Comparison of ENCODE assay signal across 21 mouse cellular contexts in genomic region chr5:118481794-118482049, GRCm38 (mm10).
DNase-seq lines count a peak whose midpoint lies in the region; ATAC-seq and TF ChIP-seq lines count a peak whose summit lies in the region.
"Had no signal": no experiment of that assay in that cellular context is flagged by ENCODE, and none has a peak within 500 bp of the region (broad histone marks: within the 10 kb centered on the region; RNA-seq: fewer than 3 reads in every experiment).

No protein-coding gene starts in this region.

- H3K4me3 ChIP-seq in heart, embryonic 13.5 days, result no peak overlapping the region
- H3K4me3 ChIP-seq in heart, embryonic 10.5 days, result no peak overlapping the region
- no peak overlapping the region; a peak in 1 of 4 replicates for H3K4me3 ChIP-seq in MEL (ENCODE audit: control insufficient read depth in 1 of 2, insufficient read depth in 1 of 2, low read depth in 2 of 2, low read length in 2 of 2)
- no peak overlapping the region for H3K4me3 ChIP-seq in liver, embryonic 15.5 days (replicated peaks)
- H3K4me3 ChIP-seq: embryonic facial prominence, embryonic 12.5 days; forebrain, embryonic 13.5 days; heart, embryonic 15.5 days; hindbrain, embryonic 10.5 days had no signal

- DNase-seq in heart, embryonic 10.5 days (ENCODE audit: low spot score), result no peak
- no peak for DNase-seq in MEL (ENCODE audit: low read depth, low spot score)
- DNase-seq in spleen, adult 12 weeks (ENCODE audit: low spot score), result no peak
- no peak for DNase-seq in kidney, adult 9 months
- DNase-seq: adrenal gland, postnatal 14 days; cerebellum, adult 11-12 months; cerebellum, adult 9-10 months; cerebellum, postnatal 25 days; forebrain, postnatal 0 days; gastrocnemius, postnatal 25 days; heart, adult 11 months had no signal

- ATAC-seq in heart, embryonic 13.5 days (ENCODE audit: extremely low read depth, insufficient number of reproducible peaks, low FRiP score, low TSS enrichment), result no peak
- no peak for ATAC-seq in liver, embryonic 15.5 days (ENCODE audit: insufficient read depth)
- ATAC-seq in CD4-positive, CD25-positive, alpha-beta regulatory T cell, adult 4 months, result no peak
- ATAC-seq: activated CD4-positive, CD25-positive, alpha-beta regulatory T cell, adult 4 months; forebrain, embryonic 13.5 days; forebrain, postnatal 0 days; Patski had no signal

- H3K9me3 ChIP-seq in heart, embryonic 13.5 days, result no peaks in the 10 kb centered on the region
- H3K9me3 ChIP-seq in heart, embryonic 10.5 days, result no peaks in the 10 kb centered on the region
- no peaks in the 10 kb centered on the region for H3K9me3 ChIP-seq in MEL (replicated peaks; ENCODE audit: insufficient read depth, low read length)
- H3K9me3 ChIP-seq in liver, embryonic 15.5 days (replicated peaks), result no peaks in the 10 kb centered on the region
- H3K9me3 ChIP-seq: embryonic facial prominence, embryonic 12.5 days; forebrain, embryonic 13.5 days; heart, embryonic 15.5 days; hindbrain, embryonic 10.5 days had no signal

- no peak for TF ChIP-seq EP300 in MEL (IDR thresholded peaks at IDR 0.05; ENCODE audit: low read depth in 1 of 2, low read length in 2 of 2)

- TF ChIP-seq POLR2A in MEL (IDR thresholded peaks at IDR 0.05; ENCODE audit: control insufficient read depth in 1 of 2, insufficient read depth in 1 of 2, low read depth in 1 of 2, low read length in 2 of 2, poor library complexity in 1 of 2), result no peak

- no peaks in the 10 kb centered on the region for H3K36me3 ChIP-seq in heart, embryonic 13.5 days
- no peaks in the 10 kb centered on the region for H3K36me3 ChIP-seq in heart, embryonic 10.5 days
- peaks cover 0 to 53% of the 10 kb centered on the region in 2 experiments; a peak in 2 of 4 replicates for H3K36me3 ChIP-seq in MEL (ENCODE audit: control insufficient read depth in 1 of 2, insufficient read depth in 2 of 2, low read length in 2 of 2)
- H3K36me3 ChIP-seq in liver, embryonic 15.5 days (replicated peaks), result no peaks in the 10 kb centered on the region
- H3K36me3 ChIP-seq: embryonic facial prominence, embryonic 12.5 days; heart, embryonic 15.5 days; hindbrain, embryonic 10.5 days had no signal

- peak overlapping the region; percentile 11; the same call in 1 of the 2 replicates for H3K4me2 ChIP-seq in heart, embryonic 13.5 days
- H3K4me2 ChIP-seq in liver, embryonic 15.5 days, result peak overlapping the region; percentile 74
- H3K4me2 ChIP-seq: embryonic facial prominence, embryonic 12.5 days; forebrain, embryonic 13.5 days; heart, embryonic 15.5 days; hindbrain, embryonic 14.5 days had no signal

- H3K79me2 ChIP-seq in MEL (ENCODE audit: control insufficient read depth, insufficient read depth, low read length, poor library complexity), result no peaks in the 10 kb centered on the region; the same call in 1 of the 2 replicates

- no peak for TF ChIP-seq CTCF in MEL (IDR thresholded peaks at IDR 0.05 in 2 of 3, conservative IDR thresholded peaks at IDR 0.05 in 1 of 3; ENCODE audit: control insufficient read depth in 1 of 3, insufficient read depth in 1 of 3, low read depth in 2 of 3, low read length in 3 of 3, poor library complexity in 1 of 3, severe bottlenecking in 1 of 3)

- H3K27ac ChIP-seq in heart, embryonic 13.5 days (replicated peaks), result no peak overlapping the region
- H3K27ac ChIP-seq in heart, embryonic 10.5 days, result no peak overlapping the region
- H3K27ac ChIP-seq in MEL (ENCODE audit: control insufficient read depth, low read depth, low read length), result peak overlapping the region; percentile 91
- peak overlapping the region; percentile 99 for H3K27ac ChIP-seq in liver, embryonic 15.5 days (replicated peaks)
- H3K27ac ChIP-seq: embryonic facial prominence, embryonic 12.5 days; forebrain, embryonic 13.5 days; heart, embryonic 15.5 days; hindbrain, embryonic 10.5 days; hindbrain, embryonic 14.5 days had no signal

- H3K4me1 ChIP-seq in heart, embryonic 13.5 days, result peaks cover 48% of the 10 kb centered on the region
- peaks cover 45% of the 10 kb centered on the region for H3K4me1 ChIP-seq in heart, embryonic 10.5 days
- peaks cover 24 to 71% of the 10 kb centered on the region in 2 experiments for H3K4me1 ChIP-seq in MEL (ENCODE audit: control insufficient read depth in 1 of 2, insufficient read depth in 2 of 2, low read length in 2 of 2)
- H3K4me1 ChIP-seq in liver, embryonic 15.5 days (replicated peaks), result peaks cover 100% of the 10 kb centered on the region

- no peaks in the 10 kb centered on the region for H3K27me3 ChIP-seq in heart, embryonic 13.5 days (replicated peaks)
- H3K27me3 ChIP-seq in heart, embryonic 10.5 days (ENCODE audit: insufficient read depth, poor library complexity, severe bottlenecking), result no peaks in the 10 kb centered on the region
- H3K27me3 ChIP-seq in MEL (ENCODE audit: control insufficient read depth in 1 of 2, insufficient read depth in 2 of 2, low read length in 2 of 2), result no peaks in the 10 kb centered on the region
- H3K27me3 ChIP-seq in liver, embryonic 15.5 days, result no peaks in the 10 kb centered on the region
- H3K27me3 ChIP-seq: embryonic facial prominence, embryonic 12.5 days; forebrain, embryonic 13.5 days; heart, embryonic 15.5 days; Patski had no signal

- TF ChIP-seq RAD21 in MEL (IDR thresholded peaks at IDR 0.05; ENCODE audit: low read depth, low read length), result no peak

- no peak overlapping the region for H3K9ac ChIP-seq in heart, embryonic 13.5 days
- H3K9ac ChIP-seq in MEL (ENCODE audit: control insufficient read depth, low read depth, low read length, poor library complexity, severe bottlenecking), result peak overlapping the region; percentile 62; the same call in 1 of the 2 replicates
- H3K9ac ChIP-seq in liver, embryonic 15.5 days, result no peak overlapping the region
- H3K9ac ChIP-seq: embryonic facial prominence, embryonic 12.5 days; forebrain, embryonic 13.5 days; forebrain, postnatal 0 days; heart, embryonic 15.5 days; hindbrain, embryonic 14.5 days had no signal

TF ChIP-seq in MEL, 35 proteins besides CTCF, POLR2A, EP300 and RAD21:
- TF ChIP-seq RCOR1 (IDR thresholded peaks at IDR 0.05; ENCODE audit: low read depth, low read length) (no peak), ZNF384 (IDR thresholded peaks at IDR 0.05; ENCODE audit: low read depth, low read length) (peak; percentile 96)
TF ChIP-seq in MEL: peak in this region for 1.

Comparison
In these comparisons a context has a peak if more than half of its experiments do, and no peak if none do; other contexts are left out.
1. H3K27ac ChIP-seq: peak in MEL (single experiment) and liver, embryonic 15.5 days (single experiment); none in heart, embryonic 13.5 days (single experiment) and heart, embryonic 10.5 days (single experiment).